Mouse (Mus musculus) Muller cell, postnatal 12 days (primary cell): ENCODE measurements around the gene Abl1.
A peak's percentile ranks its signal among the peaks of the same experiment; 100 is the strongest.

Experiments
- DNase-seq: peaks from one replicate; pipeline ENCODE4 v3.0.0-alpha.2; 2015; ENCODE audit errors: inconsistent ontology term

Gene Abl1

DNA sequence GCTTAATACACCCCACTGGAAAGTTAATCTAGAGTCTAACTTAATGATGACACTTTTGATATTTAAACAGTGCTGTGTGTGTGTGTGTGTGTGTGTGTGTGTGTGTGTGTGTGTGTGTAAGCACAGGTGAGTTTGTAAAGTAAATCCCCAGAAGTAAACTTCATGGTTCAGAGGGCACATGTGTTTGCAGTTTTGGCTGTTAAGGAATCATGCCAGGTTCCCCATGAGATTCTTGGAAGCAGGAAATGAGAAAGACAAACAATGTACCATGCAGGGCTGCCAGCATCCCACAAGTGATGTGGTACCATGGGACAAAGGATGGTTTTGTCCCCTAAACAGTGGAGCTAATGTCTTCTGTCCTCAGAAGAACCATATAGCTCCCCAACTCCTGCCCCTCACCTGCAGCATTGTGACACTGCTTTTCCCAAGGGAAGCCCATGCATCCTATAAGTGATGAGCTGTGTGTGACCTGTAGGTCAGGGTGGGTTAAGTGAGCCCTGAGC is 57.6 kb downstream of the Abl1 start:
- peak; percentile 43 for DNase-seq

DNA sequence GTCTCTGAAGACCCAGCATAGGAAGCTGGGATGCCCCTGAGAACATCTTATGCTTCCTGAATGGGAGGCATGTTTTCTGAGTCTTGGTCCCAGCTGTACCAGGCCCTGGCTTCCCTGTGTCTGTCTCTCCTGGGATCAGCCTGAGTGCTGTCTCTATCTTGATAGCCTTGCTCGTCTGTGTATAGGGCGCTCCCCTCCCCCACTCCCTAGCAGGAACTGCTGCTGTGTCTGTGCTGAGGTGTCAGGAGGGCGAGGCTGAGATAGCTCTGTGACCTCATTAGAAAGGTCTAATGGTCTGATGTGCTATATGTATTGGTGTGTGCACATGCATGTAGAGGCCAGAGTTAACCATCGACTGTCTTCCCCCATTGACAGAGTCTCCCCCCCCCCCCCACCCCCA is 58.7 kb downstream of the Abl1 start:
- DNase-seq: no peak

DNA sequence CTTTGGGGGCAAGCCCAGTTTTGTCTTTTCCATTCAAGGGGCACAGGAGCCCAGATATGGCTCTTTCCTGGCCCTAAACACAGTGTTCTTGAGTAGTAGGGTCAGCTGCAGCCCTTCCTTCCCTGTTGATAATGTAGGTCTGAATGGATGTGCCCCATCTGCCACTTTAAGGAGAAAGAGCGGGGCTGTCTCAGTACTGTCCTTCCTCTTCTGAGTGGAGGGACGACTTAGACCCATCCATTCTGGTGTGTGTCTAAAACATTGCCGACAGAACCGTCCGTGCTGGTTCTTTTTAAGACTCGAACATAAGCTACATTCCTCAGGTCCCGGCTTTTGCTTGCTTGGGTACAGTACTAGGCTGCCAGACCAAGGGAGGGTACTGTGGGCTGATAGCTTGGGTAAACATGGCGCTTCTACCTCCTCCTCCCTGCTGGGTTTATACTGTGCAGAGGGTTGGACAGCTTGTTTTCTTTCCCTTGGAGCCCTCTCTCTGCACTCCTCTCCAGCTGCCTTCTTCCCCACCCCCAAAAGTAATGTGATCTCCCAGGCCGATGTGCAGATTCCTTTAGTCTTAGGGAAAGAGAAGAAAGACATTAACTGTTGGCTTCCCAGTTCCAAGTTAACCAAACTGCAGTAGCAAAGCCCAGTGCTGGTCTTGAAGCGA is 61.0 kb downstream of the Abl1 start:
- DNase-seq: peak; percentile 50

DNA sequence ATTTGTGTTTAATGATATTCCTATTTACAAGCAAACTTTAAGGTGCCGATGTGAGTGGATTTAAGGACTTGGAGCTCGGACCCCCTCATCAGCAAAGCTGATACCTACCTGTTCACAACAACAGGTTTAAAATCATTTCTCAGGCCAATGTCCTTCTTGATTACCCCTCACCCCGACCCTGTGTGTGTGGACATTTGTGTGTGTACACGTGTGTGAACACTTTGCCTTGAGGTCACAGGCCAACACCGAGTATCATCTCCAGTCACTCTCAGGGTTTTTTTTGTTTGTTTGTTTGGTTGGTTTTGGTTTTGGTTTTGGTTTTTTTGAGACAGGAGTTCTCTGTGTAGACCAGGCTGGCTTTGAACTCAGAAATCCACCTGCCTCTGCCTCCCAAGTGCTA is 62.0 kb downstream of the Abl1 start:
- no peak for DNase-seq

- peak; percentile 72 for DNase-seq
Measured at GRCm38 (mm10) chr2:31757472-31757871, 69.3 kb downstream of the Abl1 start.

GRCm38 (mm10) chr2:31758966-31759365 is 70.8 kb downstream of the Abl1 start:
- DNase-seq: no peak

DNA sequence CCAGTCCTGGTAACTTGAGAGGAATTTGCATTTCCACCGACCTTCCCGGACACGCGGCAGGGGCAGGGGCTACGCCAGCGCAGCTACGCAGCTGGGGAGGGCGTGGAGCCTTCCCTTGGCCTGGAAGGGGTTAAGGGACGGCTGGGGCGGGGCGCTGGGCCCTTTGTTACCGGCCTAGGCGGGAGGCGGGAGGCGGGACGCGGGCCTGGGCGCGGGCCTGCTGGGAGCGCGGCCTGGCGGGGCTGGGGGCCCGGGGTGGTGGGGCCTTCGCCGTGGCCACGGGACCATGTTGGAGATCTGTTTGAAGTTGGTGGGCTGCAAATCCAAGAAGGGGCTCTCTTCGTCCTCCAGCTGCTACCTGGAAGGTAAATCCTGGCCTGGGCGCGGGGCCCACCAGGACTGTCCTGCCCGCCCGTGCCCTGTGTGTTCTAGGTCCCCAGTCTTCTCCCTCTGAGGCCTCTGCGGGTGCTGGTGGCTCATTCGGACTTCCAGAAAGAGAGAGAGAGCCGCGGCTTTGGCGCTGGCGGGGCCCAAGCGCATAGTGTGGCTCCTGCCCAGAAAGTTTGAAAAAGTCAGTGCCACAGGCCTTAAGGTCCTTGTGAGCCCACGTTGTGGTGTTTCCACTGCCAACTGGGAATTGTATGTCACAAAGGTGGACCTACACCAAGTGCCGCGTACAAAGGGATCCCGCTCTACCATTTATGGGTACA is 71.7 kb downstream of the Abl1 start:
- peak; percentile 96 for DNase-seq

DNA sequence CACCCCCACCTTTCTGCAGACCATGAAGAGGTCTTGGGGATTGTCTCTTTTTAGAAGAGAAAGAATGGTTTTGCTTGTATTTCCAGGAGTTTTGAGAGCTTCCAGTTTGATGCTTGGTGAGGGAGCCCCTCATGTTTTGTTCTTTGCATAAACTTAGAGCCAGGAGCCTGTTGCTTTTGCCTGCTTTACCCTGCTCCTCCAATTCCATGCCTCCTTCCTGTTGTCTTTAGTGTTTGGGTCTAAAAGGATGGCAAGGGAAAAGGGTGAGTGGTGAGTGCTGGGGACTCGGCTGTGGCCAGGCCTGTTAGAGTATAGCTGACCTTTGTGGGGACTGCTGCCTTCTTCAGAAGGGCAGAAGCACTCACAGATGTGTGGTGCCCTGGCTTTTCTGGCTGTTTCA is 72.3 kb downstream of the Abl1 start:
- peak; percentile 38 for DNase-seq

DNA sequence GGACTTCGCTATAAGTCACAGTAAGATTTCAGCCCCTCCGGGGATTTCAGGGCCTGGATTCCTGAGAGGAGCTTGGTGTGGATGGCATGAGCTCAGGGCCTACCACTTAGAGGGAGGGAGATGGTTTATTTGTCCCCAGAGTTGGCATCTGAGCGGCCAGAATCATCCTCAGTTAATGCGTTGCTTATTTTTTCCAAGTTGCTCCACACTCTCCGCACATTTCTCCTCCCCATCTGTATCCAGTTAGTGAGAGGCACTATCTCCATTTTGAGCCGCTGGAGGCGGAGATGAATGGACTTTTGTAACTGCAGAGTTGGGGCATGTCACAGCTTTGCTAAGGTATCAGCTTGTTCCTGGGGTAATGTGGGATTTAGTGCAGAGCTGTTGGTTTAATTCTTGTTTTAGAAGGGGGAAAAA is 72.9 kb downstream of the Abl1 start:
- DNase-seq: peak; percentile 32

- no peak for DNase-seq
Measured at GRCm38 (mm10) chr2:31761585-31761984, 73.4 kb downstream of the Abl1 start.

DNA sequence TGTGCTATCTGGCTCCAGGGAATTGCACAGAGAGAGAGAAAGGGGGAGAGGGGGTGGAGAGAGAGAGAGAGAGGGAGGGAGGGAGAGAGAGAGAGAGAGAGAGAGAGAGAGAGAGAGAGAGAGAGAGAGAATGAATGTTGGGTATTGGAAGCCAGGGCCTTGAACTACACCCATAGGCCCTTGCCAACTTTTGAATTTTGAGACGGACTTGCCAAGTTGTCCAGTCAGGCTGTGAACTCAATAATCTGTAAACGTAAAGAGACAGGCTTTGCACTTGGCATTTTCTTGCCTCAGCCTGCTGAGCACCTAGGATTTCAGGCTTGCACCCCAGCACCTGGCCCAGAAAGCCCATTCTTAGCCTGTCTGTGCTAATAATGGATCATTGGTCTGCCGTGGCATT is 74.0 kb downstream of the Abl1 start:
- peak; percentile 46 for DNase-seq

DNA sequence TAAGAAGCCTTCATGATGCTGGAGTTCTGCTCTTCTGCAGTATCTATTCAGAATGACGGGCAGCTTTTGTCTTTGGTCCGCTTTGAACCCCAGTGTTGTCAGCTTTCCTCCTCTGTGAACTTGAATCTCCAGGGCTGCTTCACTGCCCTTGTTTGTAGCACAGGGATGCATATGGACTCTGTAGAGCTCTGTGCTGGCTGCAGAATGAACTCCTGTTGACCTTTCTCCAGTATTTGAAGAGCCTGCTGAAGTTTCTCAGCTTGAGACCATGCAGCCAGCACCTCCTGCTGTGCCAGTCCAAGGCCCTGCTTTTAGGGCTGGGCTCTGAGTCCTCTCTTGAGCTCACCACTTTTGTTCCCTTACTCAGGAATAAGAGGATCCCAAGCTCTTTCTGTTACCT is 74.7 kb downstream of the Abl1 start:
- DNase-seq: peak; percentile 21

- DNase-seq: no peak
Measured at GRCm38 (mm10) chr2:31763271-31763670, 75.1 kb downstream of the Abl1 start.

GRCm38 (mm10) chr2:31767104-31767503 is 78.9 kb downstream of the Abl1 start:
- DNase-seq: no peak

DNA sequence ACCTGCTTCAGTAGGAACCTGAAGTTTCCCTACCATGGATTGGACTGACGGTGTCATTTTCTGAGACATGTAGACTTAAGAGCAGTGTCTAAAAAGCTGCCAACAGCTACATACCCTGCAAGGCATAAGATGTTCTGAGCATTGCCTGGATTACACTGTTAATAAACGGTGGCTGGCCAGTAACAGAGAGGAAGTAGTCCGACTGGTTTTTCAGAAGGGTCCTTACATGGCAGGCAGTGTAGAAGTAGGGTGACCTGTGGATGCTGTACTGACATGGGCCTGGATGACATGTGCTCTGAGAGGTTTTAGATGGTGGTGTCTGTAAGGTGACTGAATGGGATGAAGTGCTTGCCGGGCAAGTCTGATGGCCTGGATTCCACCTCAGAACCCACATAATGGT is 79.6 kb downstream of the Abl1 start:
- DNase-seq: no peak

- DNase-seq: no peak
Measured at GRCm38 (mm10) chr2:31769115-31769514, 80.9 kb downstream of the Abl1 start.

DNA sequence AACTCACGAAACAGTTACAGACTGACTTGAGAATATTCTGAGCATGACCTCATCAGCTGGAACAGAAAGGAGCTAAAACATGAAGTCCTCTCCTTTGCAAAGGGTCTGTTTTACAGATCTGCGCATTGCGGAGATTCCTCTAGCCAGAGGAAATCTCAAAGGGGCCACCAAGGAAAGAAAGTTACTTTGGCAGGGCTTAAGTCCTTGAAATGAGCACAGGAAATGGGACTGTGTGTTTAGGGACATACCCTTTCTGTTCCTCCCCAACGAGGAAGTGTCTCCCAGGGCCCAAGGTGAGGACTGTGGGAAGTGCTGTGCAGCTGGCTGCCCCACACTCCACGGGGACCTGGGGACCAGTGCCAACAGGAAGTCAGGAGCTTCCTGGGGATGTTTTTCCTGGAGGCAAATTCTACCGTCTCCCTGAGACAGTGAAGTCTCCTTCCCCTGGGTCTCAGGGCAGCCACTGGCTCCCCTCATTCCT is 81.5 kb downstream of the Abl1 start:
- peak; percentile 58 for DNase-seq

GRCm38 (mm10) chr2:31770781-31771441 is 82.7 kb downstream of the Abl1 start:
- DNase-seq: peak; percentile 88

DNA sequence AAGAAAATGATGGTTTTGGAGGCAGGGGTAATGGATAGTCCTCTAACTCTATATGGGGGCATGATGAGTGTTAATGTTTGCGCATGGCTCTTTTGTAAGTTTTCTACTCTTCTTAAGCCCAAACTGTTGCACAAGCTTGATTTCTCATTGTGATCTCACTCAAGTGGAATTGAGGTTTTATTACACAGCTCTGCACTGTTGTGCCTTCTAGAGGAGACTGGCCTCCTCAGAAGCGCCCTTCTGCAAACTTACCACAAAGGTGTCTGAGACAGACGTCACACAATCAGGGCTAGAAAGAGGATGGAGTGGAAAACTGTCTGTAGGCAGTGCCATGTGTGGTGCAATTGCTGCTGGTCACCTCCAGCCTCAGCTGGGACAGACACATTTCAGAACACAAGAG is 88.3 kb downstream of the Abl1 start:
- no peak for DNase-seq

DNA sequence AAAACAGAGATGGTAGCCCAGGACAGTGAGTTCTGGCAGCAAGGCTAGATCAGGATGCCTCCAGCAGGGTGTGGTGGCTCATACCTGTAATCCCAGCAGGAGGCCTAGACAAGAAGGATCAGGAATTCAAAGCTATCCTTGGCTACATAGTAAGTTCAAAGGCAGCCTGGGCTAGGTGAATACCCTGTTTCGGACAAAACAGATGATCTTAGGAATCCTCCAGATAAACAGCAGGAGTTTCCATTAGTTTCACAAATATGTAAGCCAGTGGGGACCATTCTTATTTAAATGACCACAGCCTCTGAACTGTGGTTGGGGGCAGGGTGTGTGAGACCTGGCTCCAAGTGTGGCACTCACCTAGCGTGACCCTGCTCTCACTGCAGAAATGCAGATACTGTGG is 91.1 kb downstream of the Abl1 start:
- no peak for DNase-seq

GRCm38 (mm10) chr2:31782958-31783602 is 94.9 kb downstream of the Abl1 start:
- no peak for DNase-seq

- peak; percentile 50 for DNase-seq
Measured at GRCm38 (mm10) chr2:31785074-31785473, 96.9 kb downstream of the Abl1 start.
